In genomic region chr4:136741840-136742239, GRCm38 (mm10) we compare ENCODE assay signal across 8 mouse cellular contexts.
DNase-seq lines count a peak whose midpoint lies in the region; ATAC-seq and TF ChIP-seq lines count a peak whose summit lies in the region.

No protein-coding gene starts in this region.

- peaks cover 29% of the 10 kb centered on the region for H3K4me1 ChIP-seq in lung, embryonic 15.5 days
- no peaks in the 10 kb centered on the region for H3K4me1 ChIP-seq in lung, adult 2 months (ENCODE audit: control insufficient read depth, insufficient read depth, low read length)

- DNase-seq in lung, adult 2 months: no peak
- DNase-seq in frontal cortex, postnatal 36 days (ENCODE audit: low spot score in 2 of 2): peak; percentile 88 to 92
- DNase-seq in left cerebral cortex, adult 18-20 months (ENCODE audit: low spot score in 2 of 2): peak; percentile 90 to 92
- DNase-seq in right cerebral cortex, postnatal 14 days: peak; percentile 87
- no peak for DNase-seq in urinary bladder, postnatal 10 days (ENCODE audit: low spot score)
- DNase-seq in kidney, postnatal 14 days: no peak

- 0 out of 2 replicates have a peak overlapping the region, but pooled peaks have one; percentile 22 for H3K27ac ChIP-seq in lung, embryonic 15.5 days

- H3K9ac ChIP-seq in lung, embryonic 15.5 days: no peak overlapping the region

- H3K36me3 ChIP-seq in lung, embryonic 15.5 days: no peaks in the 10 kb centered on the region

- no peak for ATAC-seq in lung, embryonic 15.5 days (ENCODE audit: borderline replicate concordance, extremely low read depth, low FRiP score, low TSS enrichment)
- no peak for ATAC-seq in monocyte, adult 5-6 weeks (replicated peaks; ENCODE audit: insufficient number of reproducible peaks, low FRiP score, low TSS enrichment, poor library complexity, severe bottlenecking)

- no peaks in the 10 kb centered on the region for H3K27me3 ChIP-seq in lung, embryonic 15.5 days

- no peak for TF ChIP-seq CTCF in lung, adult 2 months (IDR thresholded peaks at IDR 0.05; ENCODE audit: insufficient read depth, low read length)

- no peak overlapping the region for H3K4me2 ChIP-seq in lung, embryonic 15.5 days

- no peaks in the 10 kb centered on the region for H3K9me3 ChIP-seq in lung, embryonic 15.5 days

- TF ChIP-seq POLR2A in lung, adult 2 months (IDR thresholded peaks at IDR 0.05; ENCODE audit: borderline replicate concordance, extremely low read depth, low read depth, low read length): no peak

- 63% methylated on average over 14 of the region's 14 CpGs for WGBS in lung, embryonic 15.5 days
- 65% methylated on average over 14 of the region's 14 CpGs for WGBS in lung, adult 2 months

- no peak overlapping the region for H3K4me3 ChIP-seq in lung, embryonic 15.5 days
- no peak overlapping the region for H3K4me3 ChIP-seq in lung, adult 2 months (replicated peaks; ENCODE audit: extremely low read depth, low read depth, low read length)

Comparison
In these comparisons a context has a peak if more than half of its experiments do, and no peak if none do; other contexts are left out.
1. DNase-seq: peak in frontal cortex, postnatal 36 days (2 of 2), left cerebral cortex, adult 18-20 months (2 of 2) and right cerebral cortex, postnatal 14 days (single experiment); none in lung, adult 2 months (single experiment), urinary bladder, postnatal 10 days (single experiment) and kidney, postnatal 14 days (single experiment).